Mouse (Mus musculus) kidney, postnatal 0 days (tissue): Measurements from ENCODE around the gene Cwc25. TPM values are rescaled to one million over a fixed set of nuclear protein-coding genes. Genes with fewer than 3 reads are reported as not detected.
A peak's percentile ranks its signal among the peaks of the same experiment; 100 is the strongest.

Experiments
- ATAC-seq: fragments of 200-750 bp; cut with Nextera tagmentation; replicated peaks from 2 replicates; pipeline ENCODE4 v1.8.0; 2017; ENCODE audit warnings: low read depth, moderate number of reproducible peaks, moderate TSS enrichment, moderate library complexity; ENCODE audit not compliant: low FRiP score
- DNase-seq: peaks from one replicate; pipeline ENCODE4 v3.0.0-alpha.2; 2016; ENCODE audit warnings: low spot score
- H3K27ac ChIP-seq: fragments of 300-500 bp; sonication (generic); 2 replicates; pipeline ENCODE4 v1.5.1; 2014; ENCODE audit warnings: mild to moderate bottlenecking
- H3K27me3 ChIP-seq: fragments of 300-500 bp; sonication (generic); 2 replicates; pipeline ENCODE4 v1.6.1; 2014; ENCODE audit warnings: low read length, mixed read lengths; ENCODE audit not compliant: insufficient read depth
- H3K36me3 ChIP-seq: fragments of 300-500 bp; sonication (generic); 2 replicates; pipeline ENCODE4 v1.6.1; 2014; ENCODE audit warnings: low read length, mixed read lengths; ENCODE audit not compliant: insufficient read depth
- H3K4me1 ChIP-seq: fragments of 300-500 bp; sonication (generic); replicated peaks from 2 replicates; pipeline ENCODE4 v1.6.1; 2014; ENCODE audit warnings: antibody characterized with exemption, low read length, mixed read lengths; ENCODE audit not compliant: insufficient read depth
- H3K4me2 ChIP-seq: fragments of 300-500 bp; sonication (generic); 2 replicates; pipeline ENCODE4 v1.6.1; 2014; ENCODE audit warnings: mild to moderate bottlenecking, low read length, moderate library complexity, mixed read lengths
- H3K4me3 ChIP-seq: fragments of 300-500 bp; sonication (generic); replicated peaks from 2 replicates; pipeline ENCODE4 v1.5.1; 2014; ENCODE audit warnings: low read depth, low read length
- H3K9ac ChIP-seq: fragments of 300-500 bp; sonication (generic); 2 replicates; pipeline ENCODE4 v1.6.1; 2014; ENCODE audit warnings: low read depth, low read length
- H3K9me3 ChIP-seq: fragments of 300-500 bp; sonication (generic); replicated peaks from 2 replicates; pipeline ENCODE4 v1.6.1; 2016; ENCODE audit warnings: low read length, inconsistent platforms, mixed read lengths
- CTCF ChIP-seq: IDR thresholded peaks from 2 replicates; pipeline ENCODE4 v1.5.1; 2016; ENCODE audit warnings: antibody characterized with exemption, low read depth, mild to moderate bottlenecking, moderate library complexity
- whole genome bisulfite sequencing: fragments of 180-500 bp; shearing (Covaris S2); extraction: QIAGEN DNeasy Blood & Tissue Kit; methylation state at CpG from one replicate; pipeline ENCODE4 v1.1.7; 2014; 5-methylcytosine and 5-hydroxymethylcytosine counted together
- microRNA-seq: library from miRNA; unstranded; fragments of <30 nt; microRNA quantifications from one replicate; pipeline ENCODE4, GENCODE M21; 2016
- polyA plus RNA-seq: library from polyadenylated mRNA; unstranded; fragments of >200 nt; fragmentation: Nextera tagmentation; extraction: Ambion mirVana; gene quantifications from 2 replicates; pipeline ENCODE4 v1.2.1, GENCODE M21; 2015

Gene Cwc25
- polyA plus RNA-seq, 1 experiment from 2014 or later, result 13.9 TPM

DNA sequence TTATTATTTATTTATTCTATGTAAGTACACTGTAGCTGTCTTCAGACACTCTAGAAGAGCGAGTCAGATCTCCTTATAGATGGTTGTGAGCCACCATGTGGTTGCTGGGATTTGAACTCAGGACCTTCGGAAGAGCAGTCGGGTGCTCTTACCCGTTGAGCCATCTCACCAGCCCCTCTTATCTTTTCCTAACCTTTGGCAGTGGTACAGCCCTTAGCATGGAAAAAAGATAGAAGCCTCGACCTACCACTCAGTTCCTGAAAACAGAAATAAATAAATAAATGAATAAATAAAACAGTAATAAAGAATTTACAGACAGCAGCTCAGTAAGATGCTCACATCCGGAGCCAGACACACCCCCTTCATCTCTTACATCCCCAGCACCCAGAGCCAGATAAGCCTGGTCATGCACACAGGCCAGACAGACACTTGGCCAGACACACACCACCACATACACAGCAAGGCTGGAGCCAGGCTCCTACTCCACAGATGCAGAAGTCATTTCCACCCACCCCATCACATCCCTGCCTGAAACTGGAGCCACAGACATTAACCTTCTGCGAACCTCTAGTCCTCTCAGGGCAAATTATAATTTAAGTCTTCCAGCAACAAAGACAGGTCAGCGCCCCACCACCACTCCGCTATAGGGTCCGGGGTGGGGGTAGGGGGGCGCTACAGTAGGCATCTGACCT, 69.0 kb downstream of the Cwc25 start:
- no peak for ATAC-seq
- peaks cover 11% of the 10 kb centered on the region; the same call in 1 of the 2 replicates for H3K36me3 ChIP-seq
- no peaks in the 10 kb centered on the region for H3K27me3 ChIP-seq
- H3K9ac ChIP-seq, result no peak overlapping the region
- 43% methylated on average over 11 of the region's 11 CpGs for WGBS
- H3K4me2 ChIP-seq, result peak overlapping the region; percentile 93
- peaks cover 35% of the 10 kb centered on the region for H3K4me1 ChIP-seq
- no peak for TF ChIP-seq CTCF
- DNase-seq, result no peak
- peak overlapping the region; percentile 93 for H3K4me3 ChIP-seq
- H3K27ac ChIP-seq, result peak overlapping the region; percentile 98; the same call in 1 of the 2 replicates
- no peaks in the 10 kb centered on the region for H3K9me3 ChIP-seq

DNA sequence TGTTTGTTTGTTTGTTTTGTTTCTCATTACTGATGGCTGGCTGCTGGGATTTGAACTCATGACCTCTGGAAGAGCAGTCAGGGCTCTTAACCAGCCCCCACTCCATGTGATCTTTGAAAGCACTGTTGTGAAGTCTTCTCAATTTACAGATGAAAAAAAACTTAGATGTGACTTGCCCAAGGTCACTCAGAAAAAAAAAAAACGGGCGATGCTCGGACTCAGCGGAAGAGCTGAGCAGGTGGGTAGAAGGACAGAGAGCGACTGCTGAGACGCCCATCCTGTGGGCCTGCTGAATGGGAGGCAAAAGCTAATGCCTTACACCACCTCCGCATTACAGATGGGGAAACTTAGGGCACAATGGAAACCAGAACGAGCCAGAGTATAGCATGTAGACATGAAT, 69.7 kb downstream of the Cwc25 start:
- no peak for DNase-seq
- H3K4me2 ChIP-seq, result no peak overlapping the region
- peaks cover 17% of the 10 kb centered on the region for H3K36me3 ChIP-seq
- no peak overlapping the region for H3K27ac ChIP-seq
- no peak overlapping the region for H3K4me3 ChIP-seq
- H3K4me1 ChIP-seq, result peaks cover 35% of the 10 kb centered on the region
- ATAC-seq, result no peak
- TF ChIP-seq CTCF, result no peak
- H3K27me3 ChIP-seq, result no peaks in the 10 kb centered on the region
- WGBS, result 72% methylated on average over 8 of the region's 8 CpGs
- no peaks in the 10 kb centered on the region for H3K9me3 ChIP-seq
- no peak overlapping the region for H3K9ac ChIP-seq

DNA sequence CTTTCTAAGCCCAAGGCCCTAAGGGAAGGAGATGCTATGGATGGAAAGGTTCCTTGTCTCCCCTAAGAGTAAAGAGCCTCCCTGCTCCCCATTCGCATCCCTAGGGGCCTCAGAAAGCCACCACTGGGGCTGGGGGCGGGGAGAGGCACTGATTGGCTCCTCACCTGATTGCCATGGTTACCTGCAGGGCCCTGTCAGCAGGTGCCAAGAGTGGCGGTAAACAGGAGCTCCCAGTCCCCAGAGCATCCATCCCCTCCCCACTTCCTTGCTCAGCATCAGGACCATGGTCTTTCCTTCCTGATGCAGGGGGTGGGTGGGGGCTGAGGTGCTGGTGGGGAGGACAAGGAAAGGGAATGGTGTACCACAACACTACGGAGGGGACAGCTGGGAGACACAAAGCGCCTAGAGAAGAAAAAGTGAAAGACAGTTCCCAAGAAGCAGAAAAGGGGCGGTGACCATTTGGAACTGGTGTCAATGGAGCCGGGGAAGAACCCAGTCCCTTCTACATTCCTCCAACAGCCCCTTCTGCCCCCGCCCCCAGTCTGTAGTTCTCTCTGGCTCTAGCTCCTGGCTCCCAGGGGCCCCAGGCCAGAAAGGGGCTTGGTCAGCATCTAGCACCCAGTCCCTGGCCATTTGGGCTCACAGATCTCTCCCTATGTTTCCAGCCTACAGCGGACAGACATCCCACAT, 70.5 kb downstream of the Cwc25 start:
- Histone ChIP-seq H3K9ac (0 out of 2 replicates have a peak overlapping the region, but pooled peaks have one; percentile 18), H3K27ac (no peak overlapping the region), H3K27me3 (no peaks in the 10 kb centered on the region), H3K9me3 (no peaks in the 10 kb centered on the region), H3K4me2 (no peak overlapping the region), H3K36me3 (peaks cover 25% of the 10 kb centered on the region), H3K4me3 (no peak overlapping the region), H3K4me1 (peaks cover 27% of the 10 kb centered on the region)
- no peak for DNase-seq
- WGBS, result 45% methylated on average over 9 of the region's 9 CpGs
- ATAC-seq, result no peak
- no peak for TF ChIP-seq CTCF

Small RNAs within 50 kb of the gene (microRNA-seq; reads per million reads assigned to microRNA genes)
- gene Mir8102, result not detected

Other genes starting within 250 kb of the Cwc25 start
- 0.59 and 0.70 TPM in 2 replicates for gene Srcin1, start 190.4 kb downstream of the Cwc25 start, polyA plus RNA-seq
- 2.9 and 4.1 TPM in 2 replicates for gene Epop, start 136.9 kb downstream of the Cwc25 start, polyA plus RNA-seq
- gene Mllt6, start 103.1 kb downstream of the Cwc25 start, polyA plus RNA-seq, result 2.3 TPM in 2 replicates
- gene Cisd3, start 80.7 kb downstream of the Cwc25 start, polyA plus RNA-seq, result 69.2 and 70.9 TPM in 2 replicates
- gene Pcgf2, start 66.1 kb downstream of the Cwc25 start, polyA plus RNA-seq, result 10.4 and 11.4 TPM in 2 replicates
- 504 and 541 TPM in 2 replicates for gene Psmb3, start 63.2 kb downstream of the Cwc25 start, polyA plus RNA-seq
- gene Pip4k2b, start 21.9 kb downstream of the Cwc25 start, polyA plus RNA-seq, result 1.5 TPM in 2 replicates
- not detected in 2 replicates for gene 1700001P01Rik, start 9.4 kb upstream of the Cwc25 start, polyA plus RNA-seq
- gene Rpl23, start 15.9 kb upstream of the Cwc25 start, polyA plus RNA-seq, result 716 and 863 TPM in 2 replicates
- gene Lasp1, start 32.4 kb upstream of the Cwc25 start, polyA plus RNA-seq, result 87.7 and 96.4 TPM in 2 replicates
- gene B230217C12Rik, start 74.2 kb upstream of the Cwc25 start, polyA plus RNA-seq, result 5.1 and 5.6 TPM in 2 replicates
- gene Fbxo47, start 117.6 kb upstream of the Cwc25 start, polyA plus RNA-seq, result 0.61 and 0.95 TPM in 2 replicates
- gene Plxdc1, start 219.9 kb upstream of the Cwc25 start, polyA plus RNA-seq, result 1.8 and 2.1 TPM in 2 replicates
- 2.0 and 3.1 TPM in 2 replicates for gene Arl5c, start 229.6 kb upstream of the Cwc25 start, polyA plus RNA-seq